Mouse (Mus musculus): ENCODE results near the gene Baz2b. TPM values are rescaled to one million over a fixed set of nuclear protein-coding genes. Genes with fewer than 3 reads are reported as not detected.
A peak's percentile ranks its signal among the peaks of the same experiment; 100 is the strongest.
"Not testable (repeated sequence)": the region's sequence is repeated elsewhere in the genome, so short reads cannot be mapped to it uniquely, and the experiment has no call there.

Baz2b gene
- total RNA-seq, 2 experiments from 2014 or later = 55.6 to 60.3 TPM

- DNase-seq = no peak
- intact Hi-C loops (cut with DNase I) = no loop called here
Measured at GRCm38 (mm10) chr2:60135796-60136195, 73.8 kb downstream of the Baz2b start.

- DNase-seq; intact Hi-C loops (cut with DNase I): not testable (repeated sequence)
Measured at GRCm38 (mm10) chr2:60134958-60135357, 74.7 kb downstream of the Baz2b start.

DNA sequence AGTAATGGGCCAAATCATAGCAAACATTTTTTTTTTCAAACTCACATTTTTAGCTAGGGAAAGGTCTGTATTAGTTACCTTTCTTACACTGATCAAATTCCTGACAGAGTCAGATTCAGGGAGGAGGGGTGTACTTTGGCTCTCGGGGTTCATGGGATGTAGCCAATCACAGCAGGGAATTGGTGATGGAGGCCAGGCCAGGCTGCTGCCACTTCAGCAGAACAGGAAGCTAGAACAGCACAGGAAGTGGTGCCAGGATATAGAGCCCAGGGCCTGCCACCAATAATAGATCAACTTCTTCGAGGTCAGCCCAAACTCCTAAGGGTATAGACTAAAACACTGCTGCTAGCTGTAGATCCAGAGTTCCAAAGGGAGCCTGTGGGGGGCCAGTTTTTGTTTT lies 76.6 kb downstream of the Baz2b start:
- DNase-seq = no peak
- intact Hi-C loops (cut with DNase I) = no loop called here

DNA sequence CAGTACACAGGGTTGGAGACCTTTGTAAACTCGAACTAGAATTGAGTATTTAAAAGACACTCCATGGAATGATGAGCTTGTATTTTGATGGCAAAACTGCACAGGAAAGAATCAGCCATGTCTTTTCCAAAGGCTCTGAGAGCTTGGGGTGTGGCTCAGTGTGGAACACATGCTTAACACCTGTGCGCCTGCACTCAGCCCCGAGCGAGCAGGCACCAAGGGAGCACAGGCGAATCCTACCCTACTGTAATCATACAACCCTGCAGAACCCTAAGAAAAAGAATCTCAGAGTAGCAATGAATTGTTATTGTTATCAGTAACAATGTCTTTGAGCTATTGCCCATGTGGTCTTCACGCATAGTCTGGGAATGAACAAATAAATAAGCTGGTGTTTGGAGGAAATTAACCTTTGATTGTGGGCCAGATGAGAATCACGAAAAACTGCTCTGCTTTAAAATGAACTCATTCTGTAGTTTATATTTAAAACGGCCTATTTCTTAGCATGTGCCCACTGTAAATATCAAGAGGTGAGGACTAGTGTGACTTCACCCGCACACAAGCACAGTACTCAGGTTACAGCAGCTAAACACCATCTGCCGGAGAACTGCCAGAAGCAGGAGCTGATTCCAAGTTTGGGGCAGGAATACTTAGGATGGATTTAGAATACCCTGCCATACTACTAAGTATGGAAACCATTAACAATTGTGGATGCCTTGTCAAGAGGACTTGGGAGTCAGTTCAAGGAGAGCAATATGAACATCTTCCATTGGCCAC lies 77.2 kb downstream of the Baz2b start:
- DNase-seq = no peak
- intact Hi-C loops (cut with DNase I) = no loop called here

DNA sequence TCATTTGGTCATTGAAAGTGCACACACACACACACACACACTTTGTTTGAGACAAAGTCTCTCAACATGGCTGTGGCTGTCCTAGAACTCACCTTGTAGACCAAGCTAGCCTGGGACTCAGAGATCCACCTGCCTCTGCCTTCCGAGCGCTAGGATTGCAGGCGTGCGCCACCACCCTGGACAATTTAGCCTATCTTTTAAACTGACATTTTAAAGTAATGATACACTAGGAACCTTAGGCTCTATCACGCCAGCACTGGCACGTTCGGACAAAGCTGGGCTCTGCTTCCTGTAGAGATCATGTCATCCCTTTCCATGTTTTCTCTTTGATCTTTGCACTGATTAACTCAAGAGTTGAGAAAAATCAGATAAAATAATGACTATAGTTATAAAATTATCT lies 81.0 kb downstream of the Baz2b start:
- no peak for DNase-seq
- intact Hi-C loops (cut with DNase I) = no loop called here

- peak; percentile 47 to 53 for DNase-seq
Measured at GRCm38 (mm10) chr2:60126831-60127230, 82.8 kb downstream of the Baz2b start.

DNA sequence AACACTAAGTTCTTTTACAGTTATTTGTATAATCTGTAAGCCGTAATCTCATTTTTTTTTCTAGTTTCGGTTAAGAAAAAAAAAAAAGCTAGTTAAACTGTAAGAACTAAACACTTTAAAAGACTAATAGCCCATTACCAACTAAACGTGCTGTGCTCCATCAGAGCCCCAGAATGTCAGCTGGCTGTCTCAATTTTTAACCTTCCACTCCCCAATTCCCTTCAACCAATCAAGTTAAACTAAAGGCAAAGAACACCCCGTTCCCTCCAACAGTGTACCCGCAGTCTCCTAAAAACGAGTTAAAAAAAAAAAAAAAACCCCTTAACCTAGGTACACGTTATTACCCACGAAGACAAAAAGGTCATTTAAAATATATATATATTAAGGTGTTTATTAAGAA lies 83.3 kb downstream of the Baz2b start:
- intact Hi-C loops (cut with DNase I) = loop anchor here (2.0 kb wide), 1 partner anchor 89 kb away; no protein-coding TSS in a partner anchor
- peak in 1 of 2 experiments; percentile 32 for DNase-seq

More at GRCm38 (mm10) chr2:60126831-60127230, 82.8 kb downstream of the Baz2b start:
- intact Hi-C loops (cut with DNase I) = loop anchor here (2.0 kb wide), 1 partner anchor 90 kb away; no protein-coding TSS in a partner anchor

GRCm38 (mm10) chr2:60125049-60126004 lies 84.3 kb downstream of the Baz2b start:
- DNase-seq = peak; percentile 79 to 83
- intact Hi-C loops (cut with DNase I) = loop anchor here (2.0 kb wide), 2 partner anchors 83 to 89 kb away; partner anchors contain the start of genes Baz2b and March7

DNA sequence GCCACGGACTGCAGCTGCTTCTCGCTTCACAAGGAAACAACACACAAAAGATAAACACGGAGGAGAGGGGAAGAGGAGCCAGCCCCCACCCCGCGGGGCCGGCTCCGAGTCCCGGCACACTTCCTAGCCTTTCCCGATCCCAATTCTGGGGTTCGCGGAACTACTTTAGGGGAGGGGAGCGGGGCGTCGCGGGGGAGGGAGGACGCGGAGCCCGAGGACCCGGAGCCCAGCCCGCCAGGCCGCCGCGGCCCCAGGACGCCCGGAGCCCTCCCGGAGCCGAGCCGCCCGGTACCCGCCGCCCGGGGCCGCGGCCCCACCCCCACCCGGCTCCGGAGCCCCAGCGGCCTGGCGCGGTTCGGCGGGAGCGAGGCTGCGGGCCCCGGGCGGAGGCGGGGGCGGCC lies 85.0 kb downstream of the Baz2b start:
- intact Hi-C loops (cut with DNase I) = loop anchor here (2.0 to 5.0 kb wide), 3 partner anchors 77 to 167 kb away; partner anchors contain the start of genes Baz2b and March7
- peak; percentile 76 to 79 for DNase-seq

- DNase-seq = no peak
- intact Hi-C loops (cut with DNase I) = loop anchor here (2.0 to 5.0 kb wide), 3 partner anchors 77 to 167 kb away; partner anchors contain the start of genes Baz2b and March7
Measured at GRCm38 (mm10) chr2:60123911-60124647, 85.6 kb downstream of the Baz2b start.

- no peak for DNase-seq
- intact Hi-C loops (cut with DNase I) = loop anchor here (5.0 kb wide), 2 partner anchors 76 to 166 kb away; no protein-coding TSS in a partner anchor
Measured at GRCm38 (mm10) chr2:60123061-60123874, 86.4 kb downstream of the Baz2b start.

DNA sequence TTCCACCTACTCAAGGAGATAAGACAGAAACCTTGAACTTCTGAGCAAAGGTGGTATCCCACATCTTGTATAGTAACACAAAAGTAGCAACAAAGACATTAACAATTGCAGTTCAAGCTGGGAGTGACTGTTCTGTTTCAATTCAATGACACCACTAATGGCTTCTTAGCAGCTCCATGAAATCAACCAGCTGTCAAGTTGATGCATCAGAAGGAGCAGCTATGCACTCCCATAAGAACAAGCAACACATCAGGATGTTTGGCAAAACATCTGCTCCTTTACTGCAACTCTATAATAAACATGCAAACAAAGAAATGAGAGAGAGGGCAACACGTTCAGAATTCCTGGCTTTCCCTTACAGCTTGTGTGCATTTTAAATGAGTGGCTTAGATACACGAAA lies 87.5 kb downstream of the Baz2b start:
- intact Hi-C loops (cut with DNase I) = loop anchor here (5.0 kb wide), 2 partner anchors 75 to 165 kb away; no protein-coding TSS in a partner anchor
- peak; percentile 30 to 50 for DNase-seq

DNA sequence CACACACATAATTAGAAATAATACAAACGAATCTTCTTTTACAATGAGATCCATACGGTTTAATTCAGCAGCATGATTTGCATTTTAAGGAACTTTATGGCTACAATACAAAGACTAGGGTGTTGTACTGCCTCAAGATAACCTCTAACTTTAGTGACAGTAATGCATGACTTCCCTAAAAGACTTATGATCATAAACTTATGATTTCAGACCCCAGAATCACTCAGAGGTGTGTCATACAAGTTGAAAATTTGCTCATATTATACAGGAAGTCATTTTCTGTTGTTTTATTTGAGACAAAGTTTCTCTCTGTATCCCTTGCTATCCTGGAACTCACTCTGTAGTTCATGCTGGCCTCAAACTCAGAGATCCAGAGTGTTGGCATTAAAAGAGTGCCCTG lies 89.0 kb downstream of the Baz2b start:
- no peak for DNase-seq
- intact Hi-C loops (cut with DNase I) = loop anchor here (2.0 to 5.0 kb wide), 3 partner anchors 38 to 163 kb away; no protein-coding TSS in a partner anchor

- peak in 1 of 2 experiments; percentile 30 for DNase-seq
- intact Hi-C loops (cut with DNase I) = no loop called here
Measured at GRCm38 (mm10) chr2:60118684-60119558, 90.7 kb downstream of the Baz2b start.

GRCm38 (mm10) chr2:60117867-60118266 lies 91.8 kb downstream of the Baz2b start:
- intact Hi-C loops (cut with DNase I) = no loop called here
- no peak for DNase-seq

- intact Hi-C loops (cut with DNase I) = no loop called here
- DNase-seq = no peak
Measured at GRCm38 (mm10) chr2:60115891-60116554, 93.6 kb downstream of the Baz2b start.

GRCm38 (mm10) chr2:60114901-60115300 lies 94.7 kb downstream of the Baz2b start:
- no peak for DNase-seq
- intact Hi-C loops (cut with DNase I) = no loop called here
